Mouse (Mus musculus) thymus, postnatal 36 days (tissue): ENCODE measurements around the gene Pald1.

ENCODE experiments used
- DNase-seq, 2 experiments: peaks; one replicate each; pipeline ENCODE4 v3.0.0; 2022; ENCODE audit warnings: mixed read lengths in 2 of 2

Gene Pald1

GRCm38 (mm10) chr10:61274532-61274931 is 108.8 kb downstream of the Pald1 start:
- DNase-seq, result no peak

GRCm38 (mm10) chr10:61273844-61274215 is 109.5 kb downstream of the Pald1 start:
- DNase-seq, result no peak

- DNase-seq, result peak; percentile 19 to 36
These were observed 110.1 kb downstream of the Pald1 start, which contains the start of gene Adamts14 for GRCm38 (mm10) chr10:61273081-61273843. Gene Adamts14, minus strand, starts transcription at chr10:61273438.

GRCm38 (mm10) chr10:61272631-61273030 is 110.7 kb downstream of the Pald1 start:
- DNase-seq, result no peak

DNA sequence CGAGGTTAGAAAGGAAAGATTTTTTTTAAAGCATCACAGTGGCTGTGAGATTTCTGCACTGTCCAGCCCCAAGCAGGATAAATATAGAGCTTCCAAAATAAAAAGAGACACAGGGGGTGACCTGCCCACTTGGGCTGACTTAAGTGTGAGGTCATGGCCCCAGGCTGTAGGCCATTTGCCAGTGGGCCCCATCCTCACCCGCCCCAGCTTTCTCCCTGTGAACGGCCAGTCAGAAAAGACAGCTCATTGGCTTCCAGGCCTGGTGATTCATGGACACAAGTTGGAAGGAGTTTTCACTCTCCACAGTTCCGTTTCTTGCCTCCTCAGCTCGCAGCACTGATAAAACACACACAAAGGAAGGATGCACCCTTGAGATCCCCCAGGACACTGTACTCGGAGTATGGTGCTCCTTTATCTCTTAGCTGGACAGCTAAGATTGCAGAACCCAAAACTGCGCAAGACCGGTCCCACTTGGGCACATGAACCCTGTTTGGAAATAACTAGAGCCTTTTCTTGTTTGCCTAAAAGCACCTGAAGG is 111.2 kb downstream of the Pald1 start:
- no peak for DNase-seq
